Mouse (Mus musculus) lung, embryonic 16.5 days (tissue): ENCODE data around the gene Lrig1. TPM values are rescaled to one million over a fixed set of nuclear protein-coding genes. Genes with fewer than 3 reads are reported as not detected.

Experiments used
- ATAC-seq: fragments of 200-750 bp; cut with Nextera tagmentation; 2 replicates; pipeline ENCODE4 v1.8.0; 2017; ENCODE audit warnings: low read depth, mild to moderate bottlenecking, moderate library complexity
- H3K27ac ChIP-seq: fragments of 300-500 bp; sonication (generic); 2 replicates; pipeline ENCODE4 v1.5.1; 2014; ENCODE audit warnings: mild to moderate bottlenecking, control low read depth, low read length
- H3K27me3 ChIP-seq: fragments of 300-500 bp; sonication (generic); 2 replicates; pipeline ENCODE4 v1.6.1; 2014; ENCODE audit warnings: low read depth, low read length, mixed read lengths; ENCODE audit not compliant: control insufficient read depth, insufficient read depth
- H3K36me3 ChIP-seq: fragments of 300-500 bp; sonication (generic); 2 replicates; pipeline ENCODE4 v1.6.1; 2014; ENCODE audit warnings: low read length; ENCODE audit not compliant: control insufficient read depth, insufficient read depth
- H3K4me1 ChIP-seq: fragments of 300-500 bp; sonication (generic); replicated peaks from 2 replicates; pipeline ENCODE4 v1.6.1; 2014; ENCODE audit warnings: low read length, mixed read lengths; ENCODE audit not compliant: control insufficient read depth, insufficient read depth
- H3K4me2 ChIP-seq: fragments of 300-500 bp; sonication (generic); 2 replicates; pipeline ENCODE4 v1.6.1; 2014; ENCODE audit warnings: low read depth, low read length, control low read depth
- H3K4me3 ChIP-seq: fragments of 300-500 bp; sonication (generic); 2 replicates; pipeline ENCODE4 v1.5.1; 2014; ENCODE audit warnings: mild to moderate bottlenecking, low read length, control low read depth
- H3K9ac ChIP-seq: fragments of 300-500 bp; sonication (generic); 2 replicates; pipeline ENCODE4 v1.6.1; 2014; ENCODE audit warnings: low read length, control low read depth
- H3K9me3 ChIP-seq: fragments of 300-500 bp; sonication (generic); 2 replicates; pipeline ENCODE4 v1.6.1; 2016; ENCODE audit warnings: low read length; ENCODE audit not compliant: control insufficient read depth
- WGBS: fragments of 180-500 bp; shearing (Covaris S2); extraction: QIAGEN DNeasy Blood & Tissue Kit; methylation state at CpG from one replicate; pipeline ENCODE4 v1.1.7; 2014; 5-methylcytosine and 5-hydroxymethylcytosine counted together
- polyA plus RNA-seq: library from polyadenylated mRNA; unstranded; fragments of >200 nt; fragmentation: Nextera tagmentation; extraction: Ambion mirVana; gene quantifications from 2 replicates; pipeline ENCODE4 v1.2.1, GENCODE M21; 2015

Lrig1 gene
- polyA plus RNA-seq, 1 experiment from 2014 or later: 7.7 TPM

DNA sequence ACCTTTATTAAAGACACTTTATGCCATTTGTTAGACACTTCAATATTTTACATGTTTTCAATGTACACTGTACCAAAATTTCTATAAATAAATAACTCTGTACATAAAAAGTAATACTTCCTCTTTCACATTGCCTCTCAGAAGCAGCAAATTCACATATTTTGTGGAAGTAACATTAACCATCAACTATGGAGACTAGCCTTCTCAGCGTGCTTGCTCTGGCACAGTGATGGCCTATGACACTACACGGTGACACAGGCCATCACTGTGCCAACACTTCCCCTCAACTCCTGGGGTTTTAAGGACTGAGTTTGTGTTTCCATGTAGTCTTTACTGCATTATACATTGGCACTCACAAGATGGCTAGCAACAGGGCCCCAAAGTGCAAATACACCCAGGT lies 95.4 kb downstream of the Lrig1 start:
- Histone ChIP-seq H3K27ac (no peak overlapping the region), H3K4me3 (no peak overlapping the region), H3K9ac (no peak overlapping the region), H3K4me1 (no peaks in the 10 kb centered on the region), H3K4me2 (no peak overlapping the region), H3K36me3 (peaks cover 13% of the 10 kb centered on the region; the same call in 1 of the 2 replicates), H3K9me3 (no peaks in the 10 kb centered on the region), H3K27me3 (no peaks in the 10 kb centered on the region)
- 83% methylated on average over 2 of the region's 2 CpGs for WGBS
- no peak for ATAC-seq

DNA sequence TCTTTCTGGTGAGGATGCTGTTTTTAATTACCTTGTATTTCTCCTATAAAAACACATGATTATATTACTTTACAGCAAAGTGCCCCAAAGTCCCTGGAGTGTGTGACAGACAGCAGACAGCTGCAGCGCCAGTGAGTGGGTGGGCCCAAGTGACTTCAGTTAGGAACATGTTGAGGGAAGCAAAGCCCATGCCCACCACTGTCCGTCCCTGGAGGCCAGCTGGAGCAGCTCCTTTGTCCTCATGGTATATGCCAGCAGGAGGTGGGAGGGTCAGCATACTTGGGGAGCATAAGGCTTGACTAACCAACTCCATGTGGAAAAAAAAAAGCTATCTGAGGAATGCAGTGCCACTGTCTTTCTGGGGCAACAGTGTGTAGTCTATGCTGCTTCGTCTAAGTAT lies 95.9 kb downstream of the Lrig1 start:
- WGBS: 60% methylated on average over 3 of the region's 3 CpGs
- no peaks in the 10 kb centered on the region for H3K9me3 ChIP-seq
- no peak overlapping the region for H3K9ac ChIP-seq
- no peak overlapping the region for H3K27ac ChIP-seq
- no peak overlapping the region for H3K4me2 ChIP-seq
- peaks cover 11% of the 10 kb centered on the region; the same call in 1 of the 2 replicates for H3K36me3 ChIP-seq
- no peak for ATAC-seq
- H3K4me3 ChIP-seq: no peak overlapping the region
- no peaks in the 10 kb centered on the region for H3K4me1 ChIP-seq
- no peaks in the 10 kb centered on the region for H3K27me3 ChIP-seq

DNA sequence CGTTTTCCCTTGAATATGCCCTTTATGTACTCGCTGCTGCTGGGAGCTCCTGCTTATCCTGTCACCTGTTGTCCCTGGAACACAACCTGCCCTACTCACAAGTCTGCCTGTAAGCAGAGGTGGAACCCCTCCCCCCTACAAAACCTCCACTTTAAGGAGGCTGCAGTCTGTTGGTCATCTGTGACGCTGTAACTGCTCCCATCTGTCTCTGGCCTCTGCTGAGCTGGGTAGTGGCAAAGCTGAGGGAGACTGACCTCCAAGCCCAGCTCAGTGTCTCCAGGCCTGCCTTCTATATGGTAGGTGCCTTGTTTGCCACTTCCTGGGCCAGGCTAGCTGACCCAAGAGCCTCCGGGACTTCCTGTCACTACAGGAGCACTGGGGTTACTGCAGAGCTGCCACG lies 98.1 kb downstream of the Lrig1 start:
- H3K36me3 ChIP-seq: peaks cover 3% of the 10 kb centered on the region; the same call in 1 of the 2 replicates
- no peaks in the 10 kb centered on the region for H3K4me1 ChIP-seq
- H3K4me2 ChIP-seq: no peak overlapping the region
- no peaks in the 10 kb centered on the region for H3K9me3 ChIP-seq
- H3K4me3 ChIP-seq: no peak overlapping the region
- no peak overlapping the region for H3K9ac ChIP-seq
- ATAC-seq: no peak
- H3K27me3 ChIP-seq: no peaks in the 10 kb centered on the region
- 70% methylated on average over 5 of the region's 5 CpGs for WGBS
- no peak overlapping the region for H3K27ac ChIP-seq

DNA sequence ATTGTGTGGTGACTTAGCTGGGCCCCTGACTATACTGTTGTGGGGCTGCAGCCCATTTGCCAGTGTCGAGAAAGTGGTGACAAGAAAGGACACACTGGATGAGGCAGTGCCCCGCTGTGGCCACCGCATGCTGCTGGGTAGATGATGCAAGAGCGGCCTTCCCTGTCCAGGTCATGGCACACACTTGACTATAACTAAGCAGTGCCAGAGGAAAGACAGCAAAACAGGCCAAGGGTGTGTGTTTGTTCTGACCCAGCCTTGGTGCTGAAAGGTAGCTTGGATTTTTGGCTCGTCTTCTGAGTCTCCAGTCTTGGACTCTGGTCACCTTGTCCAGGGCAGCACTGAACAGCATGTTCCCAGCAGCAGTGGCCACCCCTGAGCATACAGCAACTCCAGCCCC lies 98.9 kb downstream of the Lrig1 start:
- WGBS: 75% methylated on average over 5 of the region's 5 CpGs
- no peak overlapping the region for H3K4me2 ChIP-seq
- H3K9me3 ChIP-seq: no peaks in the 10 kb centered on the region
- H3K36me3 ChIP-seq: peaks cover 2% of the 10 kb centered on the region; the same call in 1 of the 2 replicates
- H3K27me3 ChIP-seq: no peaks in the 10 kb centered on the region
- H3K4me1 ChIP-seq: no peaks in the 10 kb centered on the region
- no peak overlapping the region for H3K9ac ChIP-seq
- no peak overlapping the region for H3K27ac ChIP-seq
- H3K4me3 ChIP-seq: no peak overlapping the region
- ATAC-seq: no peak

DNA sequence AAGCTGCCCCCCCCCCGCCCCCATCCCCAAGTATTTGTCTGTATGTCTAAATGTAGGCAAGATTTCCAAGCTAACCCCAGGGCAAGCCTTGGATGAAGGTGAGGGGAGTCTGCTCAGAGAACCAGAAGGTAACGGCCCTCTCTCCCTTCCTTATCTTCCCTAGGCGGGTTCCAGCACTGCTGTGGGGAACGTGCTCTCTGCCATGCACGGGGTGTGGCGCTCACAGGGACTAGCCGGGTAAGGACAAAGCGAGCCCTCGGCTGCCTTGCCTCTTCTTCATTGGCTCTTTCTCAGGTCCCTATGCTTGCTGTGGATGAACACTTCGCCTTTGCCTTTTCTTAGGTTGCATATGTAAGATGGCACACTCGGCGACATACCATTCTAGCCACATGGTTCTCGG lies 100.9 kb downstream of the Lrig1 start:
- Histone ChIP-seq H3K9me3 (no peaks in the 10 kb centered on the region), H3K4me3 (no peak overlapping the region), H3K36me3 (0 out of 2 replicates have a peak, but pooled peaks cover 2% of the 10 kb centered on the region), H3K27ac (no peak overlapping the region), H3K4me1 (no peaks in the 10 kb centered on the region), H3K4me2 (no peak overlapping the region), H3K9ac (no peak overlapping the region), H3K27me3 (no peaks in the 10 kb centered on the region)
- WGBS: 84% methylated on average over 13 of the region's 13 CpGs
- no peak for ATAC-seq

DNA sequence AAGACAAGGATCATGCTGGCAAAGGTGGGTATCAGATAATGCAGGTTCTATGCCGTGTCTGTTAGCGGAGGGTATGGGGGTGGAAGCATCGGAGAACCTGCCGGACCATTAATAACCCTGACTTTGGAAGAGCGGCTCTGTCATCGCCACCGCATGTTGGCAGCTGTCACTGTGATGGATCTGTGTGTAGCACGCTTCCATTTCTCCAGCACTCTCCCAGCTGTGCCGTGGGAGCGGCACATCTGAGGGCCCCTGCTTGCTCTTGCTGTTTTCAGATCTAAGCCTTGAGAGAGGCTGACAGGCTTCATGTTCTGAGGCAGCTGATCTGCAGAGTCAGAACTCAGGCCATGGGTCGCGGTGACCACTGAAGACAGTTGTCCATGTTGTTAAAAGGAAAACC lies 101.5 kb downstream of the Lrig1 start:
- no peak overlapping the region for H3K4me3 ChIP-seq
- no peaks in the 10 kb centered on the region for H3K27me3 ChIP-seq
- H3K4me1 ChIP-seq: no peaks in the 10 kb centered on the region
- WGBS: 62% methylated on average over 12 of the region's 12 CpGs
- H3K4me2 ChIP-seq: no peak overlapping the region
- ATAC-seq: no peak
- H3K9ac ChIP-seq: no peak overlapping the region
- no peak overlapping the region for H3K27ac ChIP-seq
- no peaks in the 10 kb centered on the region for H3K9me3 ChIP-seq
- 0 out of 2 replicates have a peak, but pooled peaks cover 2% of the 10 kb centered on the region for H3K36me3 ChIP-seq

DNA sequence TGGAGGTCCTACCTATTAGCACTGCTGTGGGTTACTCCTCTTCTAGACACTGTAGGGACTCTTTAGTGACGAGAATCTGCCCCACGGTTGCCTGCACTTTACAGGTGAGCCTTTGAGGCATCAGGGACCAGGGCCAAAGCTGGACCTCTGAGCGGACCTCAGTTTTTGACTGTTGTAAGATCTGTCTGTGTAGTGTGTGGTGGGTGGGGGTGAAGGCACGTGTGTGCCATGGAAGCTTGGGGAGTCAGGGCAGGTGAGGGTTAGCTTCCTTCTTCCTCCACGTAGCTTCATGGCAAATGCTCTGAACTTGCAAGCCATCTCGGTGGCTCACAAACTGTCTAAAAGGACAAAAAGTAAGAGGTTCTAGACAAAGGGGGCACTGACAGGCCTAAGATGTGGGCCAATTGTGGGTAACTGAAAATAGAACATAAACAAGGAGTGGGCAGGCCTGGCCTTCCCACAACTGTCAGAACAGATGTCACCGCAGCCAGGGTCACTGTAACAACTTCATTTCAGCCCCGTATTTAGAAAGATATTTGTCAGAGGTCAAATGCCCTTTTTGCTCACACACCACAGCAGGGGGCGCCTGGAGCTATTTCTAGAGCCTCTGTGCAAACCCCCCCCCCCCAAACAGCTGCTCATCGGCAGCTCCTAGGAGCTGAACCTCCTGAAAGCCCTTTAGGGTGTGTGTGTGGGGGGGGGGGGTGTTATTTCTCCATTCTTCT lies 103.0 kb downstream of the Lrig1 start:
- H3K27ac ChIP-seq: no peak overlapping the region
- H3K27me3 ChIP-seq: no peaks in the 10 kb centered on the region
- peaks cover 6% of the 10 kb centered on the region for H3K4me1 ChIP-seq
- H3K4me2 ChIP-seq: no peak overlapping the region
- H3K9ac ChIP-seq: no peak overlapping the region
- H3K9me3 ChIP-seq: no peaks in the 10 kb centered on the region
- 66% methylated on average over 10 of the region's 10 CpGs for WGBS
- no peak overlapping the region for H3K4me3 ChIP-seq
- ATAC-seq: no peak
- H3K36me3 ChIP-seq: no peaks in the 10 kb centered on the region

DNA sequence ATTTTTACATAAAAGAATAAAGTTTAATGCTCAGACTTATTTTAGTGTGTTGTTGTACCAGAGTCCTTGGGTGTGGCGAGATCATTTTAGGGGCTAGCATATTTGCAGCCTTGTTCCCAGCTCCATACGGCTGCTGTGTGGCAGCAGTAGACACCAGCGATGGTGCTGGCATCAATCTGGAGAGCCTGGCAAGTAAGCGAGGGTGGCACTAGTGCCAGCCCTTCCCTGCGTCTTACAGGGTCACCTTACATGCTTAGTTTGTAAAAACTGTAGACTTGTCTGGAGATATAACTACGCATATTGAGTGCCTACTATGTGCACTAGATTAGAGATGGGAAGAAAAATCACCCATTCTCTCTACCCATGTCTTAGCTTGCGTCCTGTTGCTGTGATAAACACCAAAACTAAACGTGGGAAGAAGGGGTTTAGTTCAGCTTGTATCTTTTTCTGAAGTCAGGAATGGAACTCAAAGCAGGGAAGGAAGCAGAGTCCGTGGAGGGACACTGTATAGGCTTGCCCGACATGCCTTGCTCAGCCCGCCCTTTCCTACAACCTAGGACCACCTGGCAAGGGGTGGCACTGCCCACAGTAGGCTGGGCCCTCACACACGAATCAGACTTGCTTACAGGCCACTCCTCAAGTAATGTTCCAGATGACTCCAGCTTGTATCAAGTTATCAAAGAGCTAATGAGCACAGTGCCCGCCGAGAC lies 103.8 kb downstream of the Lrig1 start:
- Histone ChIP-seq H3K9ac (no peak overlapping the region), H3K36me3 (no peaks in the 10 kb centered on the region), H3K9me3 (no peaks in the 10 kb centered on the region), H3K4me1 (peaks cover 6% of the 10 kb centered on the region), H3K4me2 (no peak overlapping the region), H3K27ac (no peak overlapping the region), H3K4me3 (no peak overlapping the region), H3K27me3 (no peaks in the 10 kb centered on the region; the same call in 1 of the 2 replicates)
- no peak for ATAC-seq
- 87% methylated on average over 14 of the region's 14 CpGs for WGBS

DNA sequence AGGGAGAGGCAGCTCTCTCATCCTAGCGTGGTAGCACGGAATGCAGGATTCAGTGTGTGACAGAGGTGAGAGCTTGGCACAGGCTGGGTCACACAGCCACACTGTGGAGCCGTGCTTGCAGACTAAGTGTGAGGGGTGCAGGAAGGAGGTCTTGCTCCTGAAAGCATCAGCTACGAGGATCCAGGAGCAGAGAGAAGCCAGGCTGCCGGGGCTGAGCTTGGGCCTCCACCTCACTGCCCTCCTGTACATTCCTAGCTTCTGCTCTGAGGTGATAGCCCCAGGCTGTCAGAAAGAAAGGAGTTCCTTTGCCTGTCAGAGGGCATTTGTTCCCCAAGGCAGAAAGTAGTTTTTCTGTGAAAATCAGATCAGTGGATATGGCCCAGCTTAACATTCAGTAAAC lies 104.8 kb downstream of the Lrig1 start:
- Histone ChIP-seq H3K27ac (no peak overlapping the region), H3K4me3 (no peak overlapping the region), H3K4me1 (peaks cover 6% of the 10 kb centered on the region), H3K9ac (no peak overlapping the region), H3K36me3 (no peaks in the 10 kb centered on the region), H3K4me2 (no peak overlapping the region), H3K27me3 (no peaks in the 10 kb centered on the region; the same call in 1 of the 2 replicates), H3K9me3 (no peaks in the 10 kb centered on the region)
- no peak for ATAC-seq
- WGBS: 72% methylated on average over 5 of the region's 5 CpGs
